Mouse (Mus musculus) bone marrow macrophage, adult 2 months (primary cell): ENCODE results near the gene Hoxc6. TPM values are rescaled to one million over a fixed set of nuclear protein-coding genes. Genes with fewer than 3 reads are reported as not detected.

Source experiments
- H3K27ac ChIP-seq: 2 replicates; pipeline ENCODE4 v1.5.1; 2012; ENCODE audit warnings: low read depth, low read length; ENCODE audit not compliant: insufficient read depth
- H3K4me1 ChIP-seq: 2 replicates; pipeline ENCODE4 v1.6.1; 2012; ENCODE audit warnings: low read length; ENCODE audit not compliant: control insufficient read depth, insufficient read depth
- H3K4me3 ChIP-seq: 2 replicates; pipeline ENCODE4 v1.5.1; 2012; ENCODE audit warnings: mild to moderate bottlenecking, low read length, moderate library complexity; ENCODE audit not compliant: insufficient read depth
- CTCF ChIP-seq: IDR thresholded peaks from 2 replicates; pipeline ENCODE4 v1.5.1; 2012; ENCODE audit warnings: low read depth, mild to moderate bottlenecking, low read length, moderate library complexity
- POLR2A ChIP-seq: IDR thresholded peaks from 2 replicates; pipeline ENCODE4 v1.6.1; 2012; ENCODE audit warnings: mild to moderate bottlenecking, low read depth, low read length, borderline replicate concordance
- polyA plus RNA-seq: library from polyadenylated mRNA; stranded (reverse); fragments of >200 nt; gene quantifications from 2 replicates; pipeline ENCODE4 v1.2.4, GENCODE M21; 2012; ENCODE audit not compliant: missing spikeins, insufficient read depth, insufficient read length

The Hoxc6 gene
- polyA plus RNA-seq, 1 experiment, result not detected

GRCm38 (mm10) chr15:102967511-102968397 is 30.3 kb upstream of the Hoxc6 start:
- Histone ChIP-seq H3K4me3 (no peak overlapping the region), H3K27ac (no peak overlapping the region)
- TF ChIP-seq CTCF (no peak), POLR2A (no peak)

GRCm38 (mm10) chr15:102969296-102969695 is 28.8 kb upstream of the Hoxc6 start:
- H3K27ac ChIP-seq, result no peak overlapping the region
- H3K4me3 ChIP-seq, result no peak overlapping the region
- H3K4me1 ChIP-seq, result no peaks in the 10 kb centered on the region
- TF ChIP-seq CTCF, result no peak
- TF ChIP-seq POLR2A, result no peak

More at GRCm38 (mm10) chr15:102967511-102968397, 30.3 kb upstream of the Hoxc6 start:
- H3K4me1 ChIP-seq, result peaks cover 6% of the 10 kb centered on the region; the same call in 1 of the 2 replicates

GRCm38 (mm10) chr15:102970740-102971139 is 27.3 kb upstream of the Hoxc6 start:
- H3K4me1 ChIP-seq, result no peaks in the 10 kb centered on the region
- no peak for TF ChIP-seq CTCF
- H3K4me3 ChIP-seq, result no peak overlapping the region
- H3K27ac ChIP-seq, result no peak overlapping the region

GRCm38 (mm10) chr15:102972254-102972653 is 25.8 kb upstream of the Hoxc6 start:
- TF ChIP-seq POLR2A (no peak), CTCF (no peak)
- Histone ChIP-seq H3K4me1 (no peaks in the 10 kb centered on the region), H3K27ac (no peak overlapping the region), H3K4me3 (no peak overlapping the region)

GRCm38 (mm10) chr15:102972753-102973152 is 25.3 kb upstream of the Hoxc6 start:
- TF ChIP-seq POLR2A (no peak), CTCF (no peak)
- Histone ChIP-seq H3K27ac (no peak overlapping the region), H3K4me3 (no peak overlapping the region), H3K4me1 (no peaks in the 10 kb centered on the region)

- Histone ChIP-seq H3K4me1 (no peaks in the 10 kb centered on the region), H3K4me3 (no peak overlapping the region), H3K27ac (no peak overlapping the region)
- TF ChIP-seq CTCF (no peak), POLR2A (no peak)
These were observed 23.0 kb upstream of the Hoxc6 start for GRCm38 (mm10) chr15:102975034-102975433.

GRCm38 (mm10) chr15:102975688-102976111 is 22.4 kb upstream of the Hoxc6 start:
- TF ChIP-seq CTCF (no peak), POLR2A (no peak)
- H3K4me3 ChIP-seq, result no peak overlapping the region
- no peak overlapping the region for H3K27ac ChIP-seq
- H3K4me1 ChIP-seq, result no peaks in the 10 kb centered on the region

- Histone ChIP-seq H3K27ac (no peak within 1 kb of the TSS), H3K4me3 (peak within 1 kb of the TSS; percentile 30), H3K4me1 (no peaks in the 10 kb centered on the region)
- TF ChIP-seq POLR2A, result no peak
- TF ChIP-seq CTCF, result no peak
These were observed 21.9 kb upstream of the Hoxc6 start, which contains the start of gene Hoxc9 for GRCm38 (mm10) chr15:102976171-102976570. Gene Hoxc9 (plus strand): TSS chr15:102976439.

- no peaks in the 10 kb centered on the region for H3K4me1 ChIP-seq
- peak overlapping the region; percentile 30 for H3K4me3 ChIP-seq
- no peak for TF ChIP-seq CTCF
- no peak for TF ChIP-seq POLR2A
- H3K27ac ChIP-seq, result no peak overlapping the region
These were observed 21.2 kb upstream of the Hoxc6 start for GRCm38 (mm10) chr15:102976631-102977422.
